ENCODE assay signal across 8 mouse cellular contexts in genomic region chr3:30510105-30510504, GRCm38 (mm10).
A peak's percentile ranks its signal among the peaks of the same experiment; 100 is the strongest.
DNase-seq lines count a peak whose midpoint lies in the region.

No protein-coding gene starts in this region.

- DNase-seq in ES-CJ7 (ENCODE audit: low read depth, low spot score), result peak; percentile 35
- peak; percentile 51 for DNase-seq in embryo, embryonic 9.5 days (ENCODE audit: extremely low spot score)
- peak; percentile 20 for DNase-seq in hindlimb bud, embryonic 11.5 days (ENCODE audit: extremely low spot score, low read depth, low spot score)
- peak; percentile 22 for DNase-seq in lung, postnatal 36 days
- DNase-seq in urinary bladder, postnatal 36 days (ENCODE audit: low spot score in 2 of 2), result no peak
- DNase-seq in spleen, postnatal 4 days (ENCODE audit: low spot score in 2 of 2), result no peak
- no peak for DNase-seq in thymus, postnatal 36 days
- no peak for DNase-seq in B cell, adult 2 months

Comparison
In these comparisons a context has a peak if more than half of its experiments do, and no peak if none do; other contexts are left out.
1. DNase-seq: peak in ES-CJ7 (single experiment), embryo, embryonic 9.5 days (single experiment), hindlimb bud, embryonic 11.5 days (single experiment) and lung, postnatal 36 days (single experiment); none in urinary bladder, postnatal 36 days (0 of 2), spleen, postnatal 4 days (0 of 2), thymus, postnatal 36 days (0 of 2) and B cell, adult 2 months (0 of 2).